Mouse (Mus musculus) heart, adult 8-10 months (tissue): ENCODE data around the gene Krt7. TPM values are rescaled to one million over a fixed set of nuclear protein-coding genes. Genes with fewer than 3 reads are reported as not detected.
A peak's percentile ranks its signal among the peaks of the same experiment; 100 is the strongest.

Experiments used
- DNase-seq: peaks from one replicate; pipeline ENCODE4 v3.0.0; 2022; ENCODE audit warnings: low spot score
- microRNA-seq: library from miRNA; unstranded; fragments of <30 nt; microRNA quantifications from one replicate; pipeline ENCODE4 v1.2.0, GENCODE M21; 2022
- total RNA-seq, 4 experiments: library from RNA; stranded (reverse); gene quantifications; 2 replicates each; pipeline ENCODE4 v1.2.4; 2022

Gene Krt7
- total RNA-seq, 4 experiments from 2014 or later: 1.4 to 3.6 (median 2.7) TPM

- no peak for DNase-seq
Observed at GRCm38 (mm10) chr15:101440837-101441236, 30.0 kb downstream of the Krt7 start.

DNA sequence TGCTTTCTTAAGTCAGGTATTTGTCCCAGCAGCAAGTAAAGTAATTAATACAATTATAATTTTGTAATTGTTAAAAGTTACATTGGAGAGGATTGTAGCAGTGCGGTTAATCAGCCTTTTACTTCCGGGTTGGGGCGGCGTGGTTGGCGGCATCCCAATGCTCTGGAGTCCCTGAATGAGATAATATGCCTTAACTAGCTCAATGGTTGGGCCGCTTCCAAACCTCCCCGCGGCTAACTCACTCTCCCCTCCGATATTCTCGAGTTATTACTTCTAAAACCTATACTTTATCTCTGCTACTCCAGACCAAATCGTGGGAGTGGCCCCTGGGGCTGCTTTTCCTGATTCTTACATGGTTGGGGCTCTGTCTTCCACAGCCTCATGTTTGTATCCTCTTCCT lies 35.7 kb downstream of the Krt7 start:
- peak; percentile 27 for DNase-seq

DNA sequence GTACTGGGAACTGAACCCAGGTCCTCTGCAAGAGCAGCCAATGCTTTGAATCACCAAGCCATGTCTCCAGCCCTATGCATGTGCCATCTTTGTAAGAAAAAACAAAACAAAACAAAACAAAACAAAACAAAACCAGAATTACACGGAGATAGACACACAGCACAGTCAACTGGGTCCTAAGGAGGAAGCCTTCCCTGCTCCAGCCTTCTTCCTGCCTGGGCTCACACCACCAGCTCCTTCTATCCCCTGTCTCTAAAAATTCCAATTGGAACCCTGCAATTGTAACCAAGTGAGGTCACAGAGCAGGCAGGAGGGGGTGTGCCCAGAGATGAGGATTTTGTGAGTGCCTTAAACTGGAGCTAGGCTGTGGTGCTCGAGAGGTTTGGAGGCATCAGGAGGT lies 36.6 kb downstream of the Krt7 start, which contains the start of gene Krt88:
Krt88 (plus strand) TSS at position 301 of the 400 bp plus-strand sequence.
- DNase-seq: no peak

- peak; percentile 61 for DNase-seq
Observed at GRCm38 (mm10) chr15:101453093-101453736, 42.4 kb downstream of the Krt7 start.

GRCm38 (mm10) chr15:101454774-101455173 lies 43.9 kb downstream of the Krt7 start:
- DNase-seq: no peak

DNA sequence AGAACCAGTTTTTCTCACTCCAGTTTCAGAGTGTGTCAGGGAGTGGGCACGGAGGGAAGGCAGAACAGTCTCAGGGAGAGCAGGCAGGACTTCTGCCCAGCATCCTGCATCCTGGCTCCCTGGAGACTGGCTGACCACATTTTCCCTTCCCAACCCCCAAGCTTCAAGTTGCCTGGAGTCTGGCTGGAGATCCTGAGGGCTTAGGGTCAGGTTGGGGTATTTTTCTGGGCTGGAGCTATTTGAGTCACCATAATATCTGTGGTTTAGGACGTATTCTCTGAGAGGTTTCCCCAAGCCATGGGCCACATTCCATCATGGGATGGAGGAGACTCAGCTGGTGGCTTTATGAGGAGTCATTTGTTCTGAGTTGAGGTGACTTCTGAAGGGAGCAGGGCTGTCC lies 44.4 kb downstream of the Krt7 start:
- no peak for DNase-seq

DNA sequence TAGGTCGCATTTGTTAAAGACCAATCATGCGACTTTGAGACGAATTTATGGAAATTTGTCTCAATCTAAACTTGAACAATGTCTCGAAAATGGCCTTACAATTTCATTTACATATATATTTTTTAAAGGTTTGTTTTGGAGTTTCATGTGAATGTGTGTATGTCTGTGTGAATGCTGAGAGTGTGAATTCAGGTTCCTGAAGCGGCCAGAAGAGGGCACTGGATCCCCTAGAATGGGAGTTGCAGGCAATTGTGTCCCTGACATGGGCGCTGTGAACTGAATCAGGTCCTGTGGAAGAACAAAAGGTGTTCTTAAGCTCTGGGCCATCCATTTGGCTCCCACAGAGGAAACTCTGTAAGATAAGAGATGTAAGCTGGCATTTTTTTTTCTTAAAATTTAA lies 45.0 kb downstream of the Krt7 start:
- no peak for DNase-seq

DNA sequence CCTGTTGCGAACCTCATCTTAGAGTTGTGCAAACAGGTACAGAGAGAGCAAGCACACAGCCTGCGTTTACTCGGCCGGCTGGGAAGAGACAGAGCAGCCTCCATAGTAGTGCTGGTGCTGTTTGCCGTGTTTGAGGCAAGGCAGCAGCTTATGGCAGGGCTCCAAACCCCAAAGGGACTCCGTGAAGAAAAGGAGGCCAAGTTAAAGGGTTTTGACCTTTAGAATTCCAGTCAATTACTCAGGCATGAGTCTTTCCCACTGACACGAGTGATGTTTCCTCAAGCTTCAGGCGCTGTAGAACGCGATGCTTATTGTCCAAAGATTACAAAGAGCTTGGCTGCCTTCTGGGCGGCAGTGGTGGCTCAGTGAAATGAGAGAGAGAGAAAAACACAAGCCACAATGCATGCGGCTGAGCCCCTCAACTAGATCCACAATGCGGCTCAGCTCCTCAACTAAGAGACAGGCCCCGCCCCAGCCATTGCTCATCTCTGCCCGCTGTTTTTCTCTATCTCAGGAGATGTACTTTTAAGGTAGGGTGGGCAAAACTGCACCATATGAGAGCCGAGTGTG lies 47.6 kb downstream of the Krt7 start:
- DNase-seq: no peak

- DNase-seq: no peak
Observed at GRCm38 (mm10) chr15:101459283-101459682, 48.4 kb downstream of the Krt7 start.

GRCm38 (mm10) chr15:101463651-101464050 lies 52.8 kb downstream of the Krt7 start, which contains the start of gene Krt81:
TSS of gene Krt81 (minus strand) at chr15:101463751.
- DNase-seq: no peak

DNA sequence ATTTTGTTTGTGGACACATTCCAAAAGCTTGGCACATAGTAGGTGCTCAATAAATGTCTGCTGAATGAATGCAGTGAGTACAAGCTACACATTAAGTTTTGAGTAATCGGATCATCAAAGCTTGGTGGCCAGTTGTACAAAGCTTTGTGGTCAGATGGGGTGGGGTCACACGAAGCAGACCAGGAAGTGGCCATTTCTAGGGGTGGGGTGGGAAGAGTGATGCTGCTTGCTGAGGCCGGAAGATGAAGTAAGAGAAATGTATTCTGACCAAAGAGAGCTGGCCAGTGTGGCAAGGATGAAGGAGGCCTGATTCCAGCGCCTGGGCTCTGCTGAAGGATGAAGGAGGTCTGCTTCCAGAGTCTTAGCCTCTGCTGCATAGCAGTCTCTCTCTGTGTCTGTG lies 58.2 kb downstream of the Krt7 start:
- no peak for DNase-seq

DNA sequence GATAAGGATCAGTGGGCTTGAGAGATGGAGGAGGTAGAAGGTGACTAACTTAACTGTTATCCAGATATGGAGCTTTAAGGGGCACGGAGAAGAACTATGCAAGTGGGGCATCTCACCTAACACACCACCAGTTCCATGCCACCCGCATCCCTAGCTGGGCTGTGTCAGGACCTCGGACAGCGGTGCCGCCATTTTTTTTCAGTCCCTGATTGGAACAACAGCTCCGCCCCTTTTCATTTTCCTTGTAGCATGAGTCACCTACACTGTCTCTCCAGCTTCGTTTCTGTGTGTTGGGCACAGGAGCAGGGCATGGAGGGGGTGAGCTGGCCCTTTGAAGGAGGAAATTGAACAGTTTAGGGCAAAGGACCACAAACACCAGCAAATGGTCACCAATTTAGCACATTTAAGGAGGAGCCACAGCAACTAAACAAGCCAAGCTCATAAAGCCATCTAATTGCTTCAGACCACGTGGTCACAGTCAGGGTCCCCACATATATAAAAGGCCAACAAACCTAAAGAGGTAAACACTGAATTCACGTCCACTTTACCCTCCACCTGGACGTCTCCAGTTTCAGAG lies 62.2 kb downstream of the Krt7 start, which contains the start of gene Krt86:
Krt86 (plus strand) TSS at position 527 of the 577 bp plus-strand sequence.
- DNase-seq: no peak

GRCm38 (mm10) chr15:101479007-101479665 lies 68.3 kb downstream of the Krt7 start:
- DNase-seq: no peak

DNA sequence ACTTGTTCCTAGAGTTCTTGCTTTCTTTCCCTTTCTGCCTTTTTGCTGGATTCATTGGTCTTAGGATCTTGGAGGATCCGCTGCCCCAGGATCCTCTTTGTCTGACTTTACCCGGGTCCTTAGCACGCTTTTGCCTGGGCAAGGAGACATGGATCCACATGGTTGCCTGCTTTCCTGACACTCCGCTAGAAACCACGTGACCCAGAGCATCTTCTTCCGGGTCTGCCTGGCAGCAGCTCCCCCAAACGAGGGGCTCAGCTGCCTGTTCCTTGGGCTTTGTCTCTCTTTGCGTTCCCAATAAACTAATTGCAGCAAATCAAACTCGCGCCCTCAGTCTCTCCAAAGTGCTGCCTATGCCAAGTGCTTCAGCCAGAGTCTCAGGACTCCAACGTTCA lies 68.8 kb downstream of the Krt7 start:
- no peak for DNase-seq

Small RNAs within 50 kb of the gene (microRNA-seq; reads per million reads assigned to microRNA genes)
- gene Mir1941: 7.3 reads per million, percentile 19 among the genes with 10 or more reads in this experiment

Other genes starting within 250 kb of the Krt7 start
- 10 to 100 TPM; 12.1 to 14.7 (median 13.9) TPM for gene Acvr1b, start 237.0 kb upstream of the Krt7 start, total RNA-seq
- 10 to 100 TPM in 1 of 4 experiments, 1 to 10 TPM in 3; 7.6 to 10.2 (median 9.5) TPM for gene Grasp, start 186.9 kb upstream of the Krt7 start, total RNA-seq
- 10 to 100 TPM in 3 of 4 experiments, 1 to 10 TPM in 1; 7.0 to 23.9 (median 12.6) TPM for gene Nr4a1, start 156.8 kb upstream of the Krt7 start, total RNA-seq
- 10 to 100 TPM; 21.1 to 25.4 (median 21.4) TPM for gene Atg101, start 126.8 kb upstream of the Krt7 start, total RNA-seq
- gene 6030408B16Rik, start 117.8 kb upstream of the Krt7 start, total RNA-seq: 1 to 10 TPM in 3 of 4 experiments, under 1 TPM in 1; 0.54 to 2.1 (median 1.1) TPM
- gene Krt80, start 40.9 kb upstream of the Krt7 start, total RNA-seq: 1 to 10 TPM; 1.5 to 4.7 (median 2.4) TPM
- gene Krt87, start 27.8 kb downstream of the Krt7 start, total RNA-seq: not detected
- gene Krt88, start 36.7 kb downstream of the Krt7 start, total RNA-seq: not detected
- gene Krt81, start 52.7 kb downstream of the Krt7 start, total RNA-seq: not detected
- gene Krt86, start 62.4 kb downstream of the Krt7 start, total RNA-seq: not detected
- not detected for gene Krt83, start 80.5 kb downstream of the Krt7 start, total RNA-seq
- not detected for gene Gm49425, start 106.2 kb downstream of the Krt7 start, total RNA-seq
- not detected for gene Krt84, start 121.8 kb downstream of the Krt7 start, total RNA-seq
- gene Krt82, start 139.6 kb downstream of the Krt7 start, total RNA-seq: not detected
- gene Krt90, start 151.9 kb downstream of the Krt7 start, total RNA-seq: not detected
- not detected for gene Krt75, start 162.9 kb downstream of the Krt7 start, total RNA-seq
- gene Gm5414, start 217.1 kb downstream of the Krt7 start, total RNA-seq: not detected
- gene Gm5478, start 236.3 kb downstream of the Krt7 start, total RNA-seq: not detected